Mouse (Mus musculus): ENCODE data around the gene Spg7. TPM values are rescaled to one million over a fixed set of nuclear protein-coding genes. Genes with fewer than 3 reads are reported as not detected.
"Not testable (repeated sequence)": the region's sequence is repeated elsewhere in the genome, so short reads cannot be mapped to it uniquely, and the experiment has no call there.

Spg7 gene
- total RNA-seq, 2 experiments from 2014 or later = 73.8 to 79.7 TPM

DNA sequence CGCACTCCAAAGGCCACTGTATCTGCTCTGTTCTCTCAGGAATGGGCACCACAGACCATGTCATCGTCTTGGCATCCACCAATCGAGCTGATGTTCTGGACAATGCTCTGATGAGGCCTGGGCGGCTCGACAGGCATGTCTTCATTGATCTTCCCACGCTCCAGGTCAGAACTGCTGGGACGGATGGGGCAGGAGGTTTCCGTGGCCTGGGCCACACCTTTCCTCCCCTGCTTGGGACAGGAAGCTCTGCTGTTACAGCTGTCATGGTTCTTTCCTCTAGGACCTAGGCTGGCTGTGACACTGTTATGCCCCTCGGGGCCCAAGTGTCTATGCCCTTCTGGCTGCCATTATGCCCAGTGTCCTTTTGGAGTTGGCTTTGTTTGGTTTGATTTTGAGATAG is 24.5 kb downstream of the Spg7 start:
- intact Hi-C loops (cut with DNase I) = no loop called here

DNA sequence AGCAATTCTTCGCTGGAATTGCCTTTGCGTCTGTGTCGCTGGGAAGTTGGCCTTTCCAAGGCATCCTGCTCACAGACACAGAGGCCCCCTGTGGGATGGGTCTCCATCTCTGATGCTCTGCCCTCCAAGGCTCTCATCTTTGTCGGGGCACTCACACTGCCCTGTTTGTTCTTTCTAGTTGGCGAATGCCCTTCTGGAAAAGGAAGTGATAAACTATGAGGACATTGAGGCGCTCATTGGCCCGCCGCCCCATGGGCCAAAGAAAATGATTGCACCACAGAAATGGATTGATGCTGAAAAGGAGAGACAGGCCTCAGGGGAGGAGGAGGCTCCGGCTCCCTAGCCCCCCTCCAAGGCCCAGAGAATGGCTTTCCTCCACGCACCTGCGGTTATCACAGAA is 34.5 kb downstream of the Spg7 start:
- peak; percentile 25 for DNase-seq
- intact Hi-C loops (cut with DNase I) = no loop called here

More for the DNA sequence above, 24.5 kb downstream of the Spg7 start:
- no peak for DNase-seq

DNA sequence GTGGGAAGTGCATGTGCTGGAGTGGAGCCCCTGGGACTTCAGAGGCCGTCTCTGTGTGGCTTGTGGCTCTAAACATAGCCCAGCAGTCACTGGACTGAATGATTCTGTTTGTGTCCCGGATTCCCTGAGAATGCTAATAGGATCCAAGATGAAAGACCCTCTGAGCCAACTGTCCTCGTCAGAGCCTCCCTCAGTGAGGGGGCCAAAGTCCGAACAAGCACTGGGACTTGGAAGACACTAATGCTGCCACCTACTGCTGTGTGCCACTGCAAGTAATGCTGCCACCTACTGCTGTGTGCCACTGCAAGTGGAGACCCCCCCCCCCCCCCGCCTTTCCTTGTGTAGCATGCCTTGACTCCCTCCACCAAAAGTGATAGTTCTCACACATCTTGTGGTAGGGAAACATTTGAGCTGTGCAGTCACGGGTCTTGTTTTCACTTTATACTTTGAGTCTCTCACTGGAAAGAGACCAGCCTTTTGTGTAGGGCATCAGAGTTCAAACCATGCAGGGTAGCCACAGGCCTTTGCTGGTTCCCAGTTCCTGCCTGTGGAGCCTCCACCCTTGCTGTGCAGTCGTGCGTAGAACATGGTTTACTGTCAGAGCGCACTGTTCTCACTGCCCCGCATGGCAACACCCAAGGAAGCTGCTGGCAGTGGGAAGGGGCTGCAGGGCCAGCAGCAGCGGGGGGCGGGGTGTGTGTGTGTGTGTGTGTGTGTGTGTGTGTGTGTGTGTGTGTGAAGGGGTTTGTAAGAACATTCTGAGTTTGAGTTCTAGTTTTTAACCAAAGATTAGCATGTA is 35.2 kb downstream of the Spg7 start:
- intact Hi-C loops (cut with DNase I) = no loop called here
- DNase-seq = peak; percentile 41

DNA sequence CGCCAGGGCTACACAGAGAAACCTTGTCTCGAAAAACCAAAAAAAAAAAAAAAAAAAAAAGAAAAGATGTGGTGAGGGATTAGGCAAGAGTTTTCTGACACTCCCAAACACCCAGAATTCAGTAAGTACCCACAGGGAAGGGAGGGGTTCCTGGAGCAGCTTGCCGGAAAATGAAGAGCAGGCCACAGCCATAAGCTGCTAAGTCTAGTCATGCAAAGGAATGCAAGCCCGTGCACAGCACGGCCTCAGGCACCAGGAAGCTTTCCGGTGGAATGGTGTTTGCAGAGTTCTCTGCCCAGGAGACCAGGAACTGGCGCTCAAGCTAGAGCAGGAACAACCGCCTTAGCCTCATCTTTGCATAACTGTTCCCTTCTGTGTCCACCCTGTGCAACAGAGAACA is 37.5 kb downstream of the Spg7 start:
- intact Hi-C loops (cut with DNase I) = no loop called here
- DNase-seq = no peak

DNA sequence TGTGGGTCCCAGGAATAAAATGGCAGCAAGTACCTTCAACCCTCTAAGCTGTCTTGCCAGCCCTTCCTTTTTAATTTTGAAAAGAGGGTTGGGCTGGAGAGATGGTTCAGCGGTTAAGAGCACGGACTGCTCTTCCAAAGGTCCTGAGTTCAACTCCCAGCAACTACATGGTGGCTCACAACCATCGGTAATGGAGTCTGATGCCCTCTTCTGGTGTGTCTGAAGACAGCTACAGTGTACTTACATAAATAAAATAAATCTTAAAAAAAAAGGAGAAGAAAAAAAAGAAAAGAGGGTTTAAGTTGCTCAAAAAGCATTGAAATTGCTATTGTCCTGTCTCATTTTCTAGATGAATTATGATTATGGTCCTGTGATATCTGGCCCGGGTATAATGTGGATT is 38.5 kb downstream of the Spg7 start:
- intact Hi-C loops (cut with DNase I) = no loop called here

DNA sequence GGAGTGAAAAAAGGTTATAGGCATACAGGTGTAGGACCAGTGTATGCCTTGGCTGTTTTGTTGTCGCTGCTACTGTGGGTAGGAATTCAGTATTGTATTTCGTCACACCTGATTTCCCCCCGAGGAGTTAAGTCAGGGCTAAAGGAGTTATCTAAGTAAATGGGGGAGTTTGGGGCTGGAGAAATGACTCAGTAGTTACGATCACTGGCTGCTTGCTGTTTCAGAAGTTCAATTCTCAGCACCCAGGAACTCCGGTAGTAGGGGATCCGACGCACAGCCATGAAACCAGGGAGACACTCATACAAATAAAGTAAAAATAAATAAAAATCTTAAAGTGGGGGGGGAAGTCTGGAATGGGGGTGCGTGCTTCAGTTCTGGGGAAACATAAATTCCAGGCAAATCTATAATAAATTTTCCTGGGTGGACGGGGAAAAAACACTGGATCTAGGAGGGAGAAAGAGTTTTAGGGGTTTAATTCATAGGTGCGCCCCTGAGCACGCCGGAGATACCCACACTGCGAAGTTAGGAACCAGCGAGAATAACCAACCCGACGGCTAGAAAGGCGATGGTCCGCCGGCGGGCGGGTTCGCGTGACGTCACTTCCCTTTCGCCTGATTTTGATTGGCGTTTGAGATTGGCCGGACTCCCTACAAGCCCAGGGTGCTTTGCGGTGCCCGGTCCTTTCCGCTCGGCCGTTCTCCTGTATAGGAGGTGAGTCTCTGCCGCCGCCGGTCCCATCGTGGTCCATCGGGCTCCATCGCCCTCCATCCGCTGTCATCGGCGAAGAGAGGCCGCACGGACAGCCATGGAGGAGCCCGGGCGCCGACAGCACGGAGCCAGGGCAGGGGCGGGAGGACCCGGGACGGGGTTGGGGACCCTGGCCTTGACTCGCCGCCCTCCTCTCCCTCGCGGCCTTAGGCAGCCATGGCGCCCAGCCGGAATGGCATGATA is 39.3 kb downstream of the Spg7 start, which contains the start of gene Rpl13:
Gene Rpl13 (plus strand): TSS at position 616 of the 951 bp plus-strand sequence.
- intact Hi-C loops (cut with DNase I) = no loop called here
- DNase-seq = peak; percentile 98

More for the DNA sequence above, 38.5 kb downstream of the Spg7 start:
- DNase-seq = no peak

DNA sequence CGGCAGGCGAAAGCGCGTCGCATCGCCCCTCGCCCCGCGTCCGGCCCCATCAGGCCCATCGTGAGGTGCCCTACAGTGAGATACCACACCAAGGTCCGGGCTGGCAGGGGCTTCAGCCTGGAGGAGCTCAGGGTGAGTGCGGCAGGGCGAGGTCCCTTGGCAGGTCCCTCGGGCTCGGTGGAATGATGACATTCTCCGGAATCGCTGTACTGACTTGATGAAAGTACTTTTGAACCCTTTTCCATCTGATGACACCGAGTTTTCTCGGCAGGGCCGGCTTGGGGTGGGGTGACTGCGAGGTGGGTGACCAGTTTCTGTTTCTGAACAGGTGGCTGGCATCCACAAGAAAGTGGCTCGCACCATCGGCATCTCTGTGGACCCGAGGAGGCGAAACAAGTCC is 40.1 kb downstream of the Spg7 start:
- intact Hi-C loops (cut with DNase I); DNase-seq: not testable (repeated sequence)

DNA sequence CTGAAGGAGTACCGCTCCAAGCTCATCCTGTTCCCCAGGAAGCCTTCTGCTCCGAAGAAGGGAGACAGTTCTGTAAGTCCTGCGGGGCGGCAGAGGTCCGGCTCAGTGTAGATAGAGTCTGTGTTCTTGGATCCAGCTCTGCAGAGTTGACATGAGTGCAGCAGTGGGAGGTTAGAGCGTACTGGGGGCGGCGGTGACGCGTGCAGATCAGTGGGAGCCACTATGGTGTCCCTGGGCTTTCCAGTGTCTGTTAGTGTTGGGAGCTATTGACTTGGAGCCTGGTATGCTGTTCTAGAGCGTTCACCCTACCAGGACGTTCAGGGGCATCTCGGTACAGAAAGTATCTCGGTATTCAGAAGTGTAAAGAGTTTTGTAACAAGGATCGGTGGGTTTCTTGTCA is 40.5 kb downstream of the Spg7 start:
- intact Hi-C loops (cut with DNase I) = no loop called here
- DNase-seq = no peak

DNA sequence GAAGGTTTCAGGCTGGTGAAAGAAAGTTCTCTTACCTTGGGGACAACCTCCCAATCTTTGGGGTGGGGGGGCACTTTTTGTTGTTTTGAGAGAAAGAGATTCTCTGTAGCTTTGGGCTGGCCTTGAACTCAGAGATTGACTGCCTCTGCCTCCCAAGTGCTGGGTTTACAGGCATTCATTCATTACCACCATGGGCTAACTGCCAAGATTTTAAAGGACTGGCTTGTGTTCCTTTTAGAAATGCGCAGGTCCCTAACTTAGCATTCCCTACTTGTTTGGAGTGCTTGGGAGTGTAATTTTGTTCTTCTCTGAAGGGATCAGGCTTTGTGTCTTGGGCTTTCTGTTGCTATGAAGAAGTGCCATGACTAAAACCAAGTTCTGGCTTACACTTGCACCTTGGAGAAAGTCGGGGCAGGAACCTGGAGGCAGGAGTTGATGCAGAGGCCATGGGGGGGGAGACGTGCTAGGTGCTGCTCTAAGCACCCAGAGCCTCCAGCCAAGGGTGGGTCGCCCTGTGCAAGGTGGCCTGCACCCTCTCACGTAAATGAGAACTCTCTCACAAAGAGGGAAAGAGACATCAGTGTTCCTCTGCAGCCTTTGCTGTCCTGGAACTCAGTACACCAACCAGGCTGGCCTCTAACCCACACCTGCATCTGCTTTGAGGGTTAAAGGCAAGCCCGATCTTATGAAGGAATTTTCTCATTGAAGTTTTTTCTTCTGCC is 41.5 kb downstream of the Spg7 start:
- no peak for DNase-seq
- intact Hi-C loops (cut with DNase I) = no loop called here

DNA sequence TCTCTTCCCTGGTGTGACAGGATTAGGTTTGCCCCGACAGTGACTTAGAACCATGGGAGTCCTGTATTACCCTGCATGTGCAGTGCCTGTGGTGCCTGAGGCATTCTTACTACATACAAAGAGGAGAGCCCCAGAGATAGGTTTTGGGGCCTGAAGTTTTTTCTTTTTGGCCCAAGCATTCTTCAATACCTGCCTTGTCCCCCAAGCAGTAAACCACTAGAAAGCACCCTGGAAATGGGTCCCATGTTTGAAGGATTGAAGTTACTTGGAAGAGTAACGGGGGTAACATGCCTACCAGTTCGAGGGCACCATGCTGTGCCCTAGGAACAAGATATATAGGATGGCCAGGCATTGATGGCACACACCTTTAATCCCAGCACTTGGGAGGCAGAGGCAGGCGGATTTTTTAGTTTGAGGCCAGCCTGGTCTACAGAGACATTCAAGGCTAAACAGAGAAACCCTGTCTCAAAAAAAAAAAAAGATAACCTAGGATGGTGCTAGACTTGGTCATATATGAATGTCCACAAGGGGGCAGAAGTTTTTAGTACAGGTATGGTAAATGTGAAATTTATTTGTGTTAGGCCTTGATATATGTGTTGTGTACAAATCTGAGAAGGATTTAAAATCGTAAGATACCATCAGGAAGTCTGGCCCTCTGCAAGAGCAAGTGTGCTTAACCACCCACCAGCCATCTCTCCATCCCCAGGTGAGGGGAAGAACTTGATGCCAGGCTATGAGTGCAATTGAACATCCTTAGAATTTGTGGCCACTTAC is 43.0 kb downstream of the Spg7 start:
- intact Hi-C loops (cut with DNase I) = loop anchor here (5.0 kb wide), 1 partner anchor 97 kb away; no protein-coding TSS in a partner anchor
- no peak for DNase-seq

DNA sequence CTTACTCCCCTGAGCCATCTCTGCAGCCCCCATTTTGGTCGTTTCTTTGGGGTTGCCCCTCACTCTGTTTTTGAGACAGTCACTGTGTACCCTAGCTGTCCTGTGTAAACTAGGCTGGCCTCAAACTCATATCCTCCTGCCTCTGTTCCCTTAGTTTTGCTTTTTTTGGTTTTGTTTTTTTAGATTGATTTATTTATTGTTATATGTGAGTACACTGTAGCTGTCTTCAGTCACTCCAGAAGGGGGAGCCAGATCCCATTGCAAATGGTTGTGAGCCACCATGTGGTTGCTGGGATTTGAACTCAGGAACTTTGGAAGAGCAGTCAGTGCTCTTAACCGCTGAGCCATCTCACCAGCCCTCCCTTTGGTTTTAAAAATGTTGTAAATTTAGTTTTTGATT is 43.8 kb downstream of the Spg7 start:
- intact Hi-C loops (cut with DNase I) = loop anchor here (5.0 kb wide), 1 partner anchor 96 kb away; no protein-coding TSS in a partner anchor

DNA sequence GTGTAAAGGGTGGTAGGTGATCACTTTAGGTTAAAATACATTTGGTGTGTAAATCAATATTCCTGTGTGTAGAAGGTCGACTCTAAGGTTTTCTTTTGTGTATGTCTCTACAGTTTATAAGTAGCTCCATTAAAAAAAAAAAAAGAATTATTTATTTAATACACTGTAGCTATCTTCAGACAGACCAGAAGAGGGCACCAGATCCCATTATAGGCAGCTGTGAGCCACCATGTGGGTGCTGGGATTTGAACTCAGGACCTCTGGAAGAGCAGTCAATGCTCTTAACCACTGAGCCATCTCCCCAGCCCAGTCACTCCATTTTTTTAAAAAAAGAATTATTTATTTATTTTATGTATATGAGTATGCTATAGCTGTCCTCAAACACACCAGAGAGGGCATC is 45.3 kb downstream of the Spg7 start:
- no peak for DNase-seq
- intact Hi-C loops (cut with DNase I) = loop anchor here (5.0 kb wide), 1 partner anchor 94 kb away; no protein-coding TSS in a partner anchor

More for the DNA sequence above, 43.8 kb downstream of the Spg7 start:
- no peak for DNase-seq

DNA sequence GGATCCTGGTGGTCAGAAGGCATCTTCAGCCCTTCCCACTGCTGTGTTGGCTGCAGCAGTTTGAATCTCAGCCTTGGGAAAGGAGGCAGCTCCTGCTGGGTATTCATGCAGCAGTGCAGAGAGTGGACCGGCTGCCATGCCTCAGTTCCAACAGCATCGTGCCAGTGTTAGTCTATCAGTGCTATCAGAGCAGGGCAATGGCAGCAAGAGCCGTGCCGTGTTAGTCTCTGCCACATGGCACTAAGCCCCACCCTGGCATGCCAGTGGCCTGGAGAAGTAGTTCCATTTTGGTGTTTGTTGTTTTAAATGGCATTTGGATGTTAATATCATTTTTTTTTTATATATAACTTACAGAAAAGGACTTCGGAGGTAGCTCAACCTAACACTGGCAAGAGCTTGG is 46.2 kb downstream of the Spg7 start:
- DNase-seq = no peak
- intact Hi-C loops (cut with DNase I) = loop anchor here (5.0 kb wide), 1 partner anchor 93 kb away; no protein-coding TSS in a partner anchor

DNA sequence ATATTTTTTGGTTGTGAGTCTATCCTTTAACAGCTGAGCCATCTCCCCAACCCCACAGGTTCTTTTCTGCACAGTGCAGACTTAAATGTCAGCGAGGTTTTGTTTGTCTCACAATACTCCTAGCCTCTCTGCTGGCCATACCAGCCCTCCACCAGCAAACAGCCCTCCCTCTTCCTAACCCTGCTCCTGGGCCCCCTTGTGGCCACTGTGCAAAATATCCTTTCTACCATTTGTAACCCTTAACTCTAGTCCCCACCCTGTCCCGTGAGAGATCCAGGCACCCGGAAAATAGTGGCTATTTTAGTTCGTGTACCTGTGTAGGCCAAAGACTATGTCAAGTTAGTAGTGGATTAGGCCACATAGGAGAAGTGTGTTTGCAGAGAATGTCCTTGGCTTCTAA is 47.9 kb downstream of the Spg7 start:
- intact Hi-C loops (cut with DNase I) = no loop called here
- DNase-seq = peak; percentile 59

DNA sequence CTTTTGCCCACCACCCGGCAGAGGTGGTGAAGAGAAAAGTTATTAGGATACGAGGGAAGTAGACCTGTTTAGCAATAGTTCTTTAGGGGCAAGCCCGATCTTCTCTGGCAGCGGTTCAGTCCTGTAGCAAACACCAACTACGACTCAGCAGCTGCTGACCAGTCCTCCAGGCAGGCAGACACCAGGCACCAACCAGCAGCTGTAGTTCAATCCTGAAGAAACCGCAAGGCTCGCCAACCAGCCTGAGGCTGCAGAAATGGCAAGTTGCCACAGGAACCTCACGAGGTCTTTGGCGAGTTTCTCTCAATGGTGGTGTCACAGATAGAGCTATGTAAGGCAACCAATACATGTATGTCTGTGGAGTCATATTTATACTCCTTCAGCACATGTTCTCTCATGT is 50.1 kb downstream of the Spg7 start:
- intact Hi-C loops (cut with DNase I) = no loop called here
- no peak for DNase-seq

DNA sequence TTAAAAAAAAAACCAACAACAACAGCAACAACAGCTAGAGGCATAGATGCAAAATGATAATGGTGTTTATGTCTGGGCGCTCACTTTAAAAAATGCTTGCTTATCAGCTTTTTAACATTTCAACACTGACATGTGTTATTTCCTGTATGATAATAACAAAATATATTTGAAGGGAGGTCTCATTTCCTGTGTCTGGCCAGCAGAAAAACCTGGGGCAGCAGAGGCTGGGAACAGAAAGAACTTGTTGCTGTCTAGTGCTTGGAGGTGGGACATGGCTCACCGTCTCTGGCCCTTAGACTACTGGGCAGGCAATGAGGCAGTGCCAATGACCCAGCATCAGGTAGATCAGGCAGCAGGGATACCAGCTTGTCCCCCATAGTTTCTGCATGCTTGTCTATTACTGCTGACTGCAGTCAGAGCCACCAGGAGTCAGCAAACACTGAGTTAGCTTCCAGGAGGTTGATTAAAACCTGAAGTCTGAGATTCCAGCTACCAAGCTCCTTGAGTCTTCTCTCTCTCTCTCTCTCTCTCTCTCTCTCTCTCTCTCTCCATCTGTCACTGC is 51.2 kb downstream of the Spg7 start:
- intact Hi-C loops (cut with DNase I) = no loop called here
- DNase-seq = no peak

DNA sequence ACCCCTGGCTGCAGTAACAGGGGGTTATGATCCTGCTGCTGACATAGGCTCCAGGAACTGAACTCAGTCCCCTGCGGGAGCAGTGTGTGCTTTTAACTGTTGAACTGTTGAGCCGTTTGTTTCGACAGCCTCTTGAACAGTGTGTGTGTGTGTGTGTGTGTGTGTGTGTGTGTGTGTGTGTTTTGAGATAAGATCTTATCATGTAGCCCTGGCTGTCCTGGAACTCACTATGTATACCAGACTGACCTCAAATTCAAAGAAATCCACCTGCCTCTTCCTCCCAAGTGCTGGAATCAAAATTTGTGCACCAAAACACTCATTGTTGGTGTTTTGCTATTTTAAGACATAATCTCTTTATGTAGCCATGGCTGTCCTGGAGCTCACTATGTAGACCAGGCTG is 51.9 kb downstream of the Spg7 start:
- intact Hi-C loops (cut with DNase I) = no loop called here
- no peak for DNase-seq

DNA sequence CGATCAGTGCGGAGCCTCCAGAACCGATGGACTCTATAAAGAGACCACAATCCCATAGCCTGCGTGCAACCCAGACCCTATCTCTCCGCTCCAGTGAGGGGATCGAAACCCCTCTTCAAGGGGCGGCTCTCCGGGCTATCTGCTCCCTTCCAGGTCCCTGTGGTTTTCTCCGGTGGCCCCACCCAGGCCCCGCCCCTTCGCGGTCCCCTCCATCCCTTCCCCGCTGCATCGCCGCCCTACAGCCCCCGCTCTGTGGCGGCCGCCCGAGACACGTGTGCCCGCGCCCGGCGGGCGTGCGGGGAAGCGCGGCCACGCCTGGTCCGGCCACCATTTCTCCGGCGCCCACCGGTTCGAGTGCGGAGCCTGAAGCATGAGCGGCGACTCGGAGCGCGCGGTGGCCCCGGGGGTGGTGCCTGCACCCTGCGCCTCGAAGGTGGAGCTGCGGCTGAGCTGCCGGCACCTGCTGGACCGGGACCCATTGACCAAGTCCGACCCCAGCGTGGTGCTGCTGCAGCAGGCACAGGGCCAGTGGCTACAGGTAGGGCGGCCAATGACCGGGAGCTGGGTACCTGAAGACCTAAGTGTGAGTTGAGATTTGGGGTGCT is 54.5 kb downstream of the Spg7 start, which contains the start of gene Cpne7:
Gene Cpne7 (plus strand): TSS at position 248 of the 605 bp plus-strand sequence.
- no peak for DNase-seq
- intact Hi-C loops (cut with DNase I) = no loop called here

DNA sequence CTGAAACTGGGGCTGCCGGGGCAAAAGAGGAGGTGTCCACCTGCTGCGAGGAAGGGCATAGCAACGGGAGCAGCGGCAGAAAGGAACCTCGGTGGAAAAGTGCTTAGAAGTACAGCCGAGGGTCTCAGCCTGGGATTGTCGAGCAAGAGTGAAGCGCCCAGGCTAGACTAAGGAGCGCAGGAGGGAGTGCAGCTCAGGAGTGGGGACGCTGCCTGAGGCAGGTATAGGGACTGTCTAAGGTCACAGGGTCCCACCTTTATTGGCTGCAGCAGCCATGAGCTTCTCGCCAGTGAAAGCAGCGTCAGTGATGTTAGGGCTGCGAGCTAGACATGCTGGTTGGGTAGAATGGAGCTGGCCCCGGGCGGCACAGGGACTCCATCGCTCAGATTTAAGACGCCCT is 55.0 kb downstream of the Spg7 start:
- DNase-seq = no peak
- intact Hi-C loops (cut with DNase I) = no loop called here

Measured in left cerebral cortex, postnatal 4 days (tissue).